Mouse (Mus musculus) bone marrow macrophage, adult 2 months (primary cell): ENCODE results near the gene Apoa2.

Source experiments
- CTCF ChIP-seq: IDR thresholded peaks from 2 replicates; pipeline ENCODE4 v1.5.1; 2012; ENCODE audit warnings: low read depth, mild to moderate bottlenecking, low read length, moderate library complexity
- POLR2A ChIP-seq: IDR thresholded peaks from 2 replicates; pipeline ENCODE4 v1.6.1; 2012; ENCODE audit warnings: mild to moderate bottlenecking, low read depth, low read length, borderline replicate concordance

DNA sequence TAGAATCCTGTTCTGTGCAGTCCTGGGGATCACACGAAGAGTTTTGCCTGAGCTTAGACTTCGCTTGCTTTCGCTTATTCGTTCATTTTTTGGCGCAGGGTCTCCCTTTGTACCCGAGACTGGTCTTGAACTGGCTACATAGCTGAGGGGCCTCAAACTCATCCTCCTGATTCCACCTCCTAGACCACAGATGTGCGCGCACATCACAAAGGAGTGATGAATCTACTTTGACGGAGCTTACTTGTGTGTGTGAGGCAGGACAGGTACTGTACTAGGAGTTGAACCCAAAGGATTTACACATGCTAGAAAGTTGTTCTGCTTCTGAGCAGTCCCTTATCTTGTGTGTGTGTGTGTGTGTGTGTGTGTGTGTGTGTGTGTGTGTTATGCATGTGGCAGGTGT is 34.0 kb upstream of the Apoa2 start:
- TF ChIP-seq CTCF: no peak
- TF ChIP-seq POLR2A: no peak
